Mouse (Mus musculus) left cerebral cortex, postnatal 10 days (tissue): Measurements from ENCODE around the gene Itga10. TPM values are rescaled to one million over a fixed set of nuclear protein-coding genes. Genes with fewer than 3 reads are reported as not detected.
A peak's percentile ranks its signal among the peaks of the same experiment; 100 is the strongest.

Source experiments
- DNase-seq, 2 experiments: peaks; one replicate each; pipeline ENCODE4 v3.0.0; 2021 to 2022; ENCODE audit warnings: low spot score in 2 of 2, mixed read lengths in 1 of 2; ENCODE audit errors: extremely low spot score in 1 of 2
- intact Hi-C: fragments of 180-260 bp; cut with DNase I; formaldehyde crosslinking; loops from one replicate; pipeline ENCODE4 v1.15.1; 2025
- total RNA-seq, 2 experiments: library from RNA; stranded (reverse); gene quantifications; 2 replicates each; pipeline ENCODE4 v1.2.3; 2021

Itga10 gene
- total RNA-seq, 2 experiments from 2014 or later: 1.4 to 1.9 TPM

GRCm38 (mm10) chr3:96698993-96699690, 53.8 kb downstream of the Itga10 start:
- no peak for DNase-seq
- intact Hi-C loops: loop anchor here (5.0 kb wide), 1 partner anchor 152 kb away; no protein-coding TSS in a partner anchor

- intact Hi-C loops: no loop called here
Measured at GRCm38 (mm10) chr3:96700376-96700775, 55.0 kb downstream of the Itga10 start.

DNA sequence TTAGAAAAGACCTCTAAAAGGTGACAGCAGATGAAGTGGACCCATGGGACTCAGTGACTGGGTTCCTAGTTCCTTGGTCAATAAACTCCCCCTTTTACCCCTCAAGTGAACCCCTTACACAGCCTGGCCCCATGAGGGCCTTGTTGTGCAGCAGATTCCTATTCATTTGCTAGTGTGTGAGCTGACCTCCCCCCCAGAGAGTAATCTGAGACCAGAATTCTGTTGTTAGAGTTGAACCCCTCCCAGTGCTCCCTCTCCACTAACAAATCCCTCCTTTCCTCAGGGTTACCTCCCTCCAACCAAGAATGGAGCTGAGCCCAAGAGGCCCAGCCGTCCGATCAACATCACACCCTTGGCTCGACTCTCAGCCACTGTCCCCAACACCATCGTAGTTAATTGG, 55.6 kb downstream of the Itga10 start:
- intact Hi-C loops: no loop called here
- DNase-seq: no peak

More at GRCm38 (mm10) chr3:96700376-96700775, 55.0 kb downstream of the Itga10 start:
- DNase-seq: no peak

GRCm38 (mm10) chr3:96704778-96705177, 59.4 kb downstream of the Itga10 start:
- intact Hi-C loops: loop anchor here (5.0 kb wide), 1 partner anchor 32 kb away; the partner anchor contains the start of gene Ankrd35
- peak in 1 of 2 experiments; percentile 59 for DNase-seq

- intact Hi-C loops: loop anchor here (5.0 kb wide), 1 partner anchor 34 kb away; the partner anchor contains the start of gene Ankrd35
- no peak for DNase-seq
Measured at GRCm38 (mm10) chr3:96706217-96706616, 60.8 kb downstream of the Itga10 start.

GRCm38 (mm10) chr3:96706984-96707383, 61.6 kb downstream of the Itga10 start:
- intact Hi-C loops: loop anchor here (5.0 kb wide), 1 partner anchor 35 kb away; the partner anchor contains the start of gene Ankrd35
- DNase-seq: no peak

DNA sequence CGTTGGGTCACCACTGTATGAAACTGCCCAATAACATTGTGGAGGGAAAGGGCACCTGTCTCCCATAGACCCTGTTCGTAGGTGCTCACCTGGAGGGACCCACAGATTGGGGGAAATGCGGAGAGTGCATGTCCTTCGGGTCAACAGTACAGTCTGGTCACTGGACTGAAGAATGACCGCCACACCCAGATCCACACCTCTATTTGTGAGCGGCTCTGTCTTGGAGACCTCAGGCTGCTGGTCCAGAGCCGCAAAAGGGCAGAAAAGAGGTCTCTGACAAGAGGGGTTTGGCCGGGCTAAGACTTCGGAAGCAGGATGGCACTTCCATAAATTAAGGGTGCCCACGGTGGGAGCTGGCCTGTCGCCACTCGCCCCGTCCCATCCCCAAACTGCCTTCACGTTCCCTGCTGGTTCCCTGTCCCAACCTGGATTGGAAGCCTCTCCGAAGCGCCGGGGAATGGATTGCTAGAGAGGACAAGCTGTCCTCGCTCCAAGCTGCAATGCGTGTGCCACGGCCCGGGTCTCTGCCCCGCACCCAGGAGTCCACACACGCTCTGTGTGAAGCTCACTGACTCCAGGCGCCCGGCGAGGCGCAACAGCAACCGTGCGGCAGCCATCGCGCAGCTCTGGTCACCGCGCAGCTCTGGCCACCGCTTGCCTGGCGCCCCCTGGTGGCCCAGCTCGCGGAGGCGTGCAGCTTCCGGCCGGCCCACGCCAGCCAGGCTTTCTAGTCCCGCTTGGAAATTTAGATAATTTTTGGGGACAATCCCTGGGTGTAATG, 62.7 kb downstream of the Itga10 start, which contains the start of gene Nudt17:
Gene Nudt17, minus strand, starts transcription at position 660 of the 781 bp plus-strand sequence.
- peak; percentile 64 to 89 for DNase-seq
- intact Hi-C loops: loop anchor here (5.0 kb wide), 1 partner anchor 36 kb away; the partner anchor contains the start of gene Ankrd35

DNA sequence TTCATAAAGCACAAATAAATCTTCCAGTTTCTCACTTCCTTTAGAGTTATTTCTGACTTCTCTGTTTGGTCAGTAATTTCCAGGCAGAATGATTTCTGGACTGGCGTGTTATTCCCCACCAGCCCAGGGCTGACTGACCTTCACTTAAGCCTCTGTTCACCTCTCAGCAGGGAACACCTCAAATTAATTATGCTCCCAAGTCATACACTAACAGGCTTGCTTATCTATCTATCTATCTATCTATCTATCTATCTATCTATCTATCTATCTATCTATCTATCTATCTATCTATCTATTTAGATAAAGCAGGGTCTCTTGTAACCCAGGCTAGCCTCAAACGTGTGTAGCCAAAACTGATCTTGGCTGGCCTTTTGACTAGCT, 63.3 kb downstream of the Itga10 start:
- intact Hi-C loops: loop anchor here (5.0 kb wide), 1 partner anchor 36 kb away; the partner anchor contains the start of gene Ankrd35

More for the DNA sequence above, 63.3 kb downstream of the Itga10 start:
- DNase-seq: no peak

Other genes starting within 250 kb of the Itga10 start
- not detected for gene BC107364, start 193.3 kb upstream of the Itga10 start, total RNA-seq
- under 1 TPM; 0.39 to 0.57 TPM for gene Hfe2, start 120.4 kb upstream of the Itga10 start, total RNA-seq
- 10 to 100 TPM; 40.3 to 45.4 TPM for gene Txnip, start 87.6 kb upstream of the Itga10 start, total RNA-seq
- gene Gm16253, start 68.6 kb upstream of the Itga10 start, total RNA-seq: not detected
- 10 to 100 TPM; 26.3 to 29.3 TPM for gene Polr3gl, start 51.4 kb upstream of the Itga10 start, total RNA-seq
- gene Ankrd34a, start 48.9 kb upstream of the Itga10 start, total RNA-seq: 10 to 100 TPM; 56.6 to 57.0 TPM
- 10 to 100 TPM; 26.5 to 27.1 TPM for gene Lix1l, start 44.4 kb upstream of the Itga10 start, total RNA-seq
- 10 to 100 TPM; 48.0 to 54.2 TPM for gene Rbm8a, start 15.7 kb upstream of the Itga10 start, total RNA-seq
- gene Pex11b, start 10.2 kb upstream of the Itga10 start, total RNA-seq: 10 to 100 TPM; 46.2 to 47.7 TPM
- under 1 TPM; 0.12 to 0.28 TPM for gene Gm42957, start 10.1 kb upstream of the Itga10 start, total RNA-seq
- gene Ankrd35, start 24.5 kb downstream of the Itga10 start, total RNA-seq: 1 to 10 TPM; 7.1 to 7.9 TPM
- 10 to 100 TPM; 19.7 to 26.6 TPM for gene Pias3, start 50.8 kb downstream of the Itga10 start, total RNA-seq
- gene Nudt17, start 63.0 kb downstream of the Itga10 start, total RNA-seq: 1 to 10 TPM; 4.7 to 5.8 TPM
- 10 to 100 TPM; 27.5 to 28.1 TPM for gene Polr3c, start 82.0 kb downstream of the Itga10 start, total RNA-seq
- 10 to 100 TPM; 64.1 to 67.2 TPM for gene Rnf115, start 82.1 kb downstream of the Itga10 start, total RNA-seq
- gene Pdzk1, start 183.7 kb downstream of the Itga10 start, total RNA-seq: not detected
- not detected for gene Cd160, start 183.8 kb downstream of the Itga10 start, total RNA-seq